Comparison of ENCODE assay signal across 9 mouse cellular contexts in the genomic region with DNA sequence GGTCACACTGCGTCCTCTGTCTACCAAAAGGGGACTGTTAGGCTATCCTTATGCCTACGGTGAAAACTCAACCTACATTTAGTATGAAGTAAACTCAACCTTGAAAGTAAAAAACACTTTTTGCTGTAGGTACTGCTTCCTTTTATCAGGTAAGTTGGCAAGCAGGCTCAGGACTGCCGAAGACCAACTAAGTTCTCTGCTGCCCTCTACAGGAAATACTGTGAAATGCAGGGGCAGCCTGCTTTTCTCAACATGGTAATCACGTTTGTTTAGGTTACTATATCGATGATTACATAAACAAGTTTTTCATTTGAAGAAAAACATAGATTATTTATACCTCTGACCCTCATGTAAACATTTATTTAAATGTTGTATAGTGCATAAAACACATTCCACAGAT. TPM values are rescaled to one million over a fixed set of nuclear protein-coding genes. Genes with fewer than 3 reads are reported as not detected.
DNase-seq lines count a peak whose midpoint lies in the region; ATAC-seq and TF ChIP-seq lines count a peak whose summit lies in the region.
"Had no signal": no experiment of that assay in that cellular context is flagged by ENCODE, and none has a peak within 500 bp of the region (broad histone marks: within the 10 kb centered on the region; RNA-seq: fewer than 3 reads in every experiment).

No protein-coding gene starts in this region.

- WGBS in embryonic facial prominence, embryonic 14.5 days = 37% methylated on average over 5 of the region's 5 CpGs
- WGBS in limb, embryonic 14.5 days = 33% methylated on average over 5 of the region's 5 CpGs

- no peak for TF ChIP-seq POLR2A in bone marrow macrophage, adult 2 months (IDR thresholded peaks at IDR 0.05; ENCODE audit: borderline replicate concordance, low read depth, low read length)
- TF ChIP-seq POLR2A in limb, embryonic 14.5 days (IDR thresholded peaks at IDR 0.05; ENCODE audit: borderline replicate concordance, extremely low read depth, insufficient read depth, insufficient read length) = no peak

- no peak overlapping the region for H3K4me2 ChIP-seq in embryonic facial prominence, embryonic 14.5 days (ENCODE audit: low read depth, low read length)
- no peak overlapping the region for H3K4me2 ChIP-seq in limb, embryonic 14.5 days (replicated peaks; ENCODE audit: low read depth, low read length, severe bottlenecking)
- H3K4me2 ChIP-seq: limb, embryonic 13.5 days had no signal

- peaks cover 18% of the 10 kb centered on the region for H3K4me1 ChIP-seq in bone marrow macrophage, adult 2 months (ENCODE audit: control insufficient read depth, insufficient read depth, low read length)
- H3K4me1 ChIP-seq in embryonic facial prominence, embryonic 14.5 days (ENCODE audit: control insufficient read depth, insufficient read depth, low read length) = 0 out of 2 replicates have a peak, but pooled peaks cover 4% of the 10 kb centered on the region
- peaks cover 3% of the 10 kb centered on the region; the same call in 1 of the 2 replicates for H3K4me1 ChIP-seq in limb, embryonic 14.5 days (ENCODE audit: control insufficient read depth, insufficient read depth, low read length)

- H3K9ac ChIP-seq in embryonic facial prominence, embryonic 14.5 days (ENCODE audit: low read depth, low read length) = no peak overlapping the region
- no peak overlapping the region for H3K9ac ChIP-seq in limb, embryonic 14.5 days (ENCODE audit: low read depth, low read length, severe bottlenecking)
- H3K9ac ChIP-seq: limb, embryonic 13.5 days had no signal

- no peak overlapping the region for H3K27ac ChIP-seq in bone marrow macrophage, adult 2 months (ENCODE audit: insufficient read depth, low read depth, low read length)
- no peak overlapping the region for H3K27ac ChIP-seq in embryonic facial prominence, embryonic 14.5 days (replicated peaks; ENCODE audit: low read depth, low read length)
- H3K27ac ChIP-seq in limb, embryonic 14.5 days (replicated peaks; ENCODE audit: low read depth, low read length) = no peak overlapping the region
- H3K27ac ChIP-seq: limb, embryonic 13.5 days had no signal

- no peaks in the 10 kb centered on the region for H3K36me3 ChIP-seq in embryonic facial prominence, embryonic 14.5 days (ENCODE audit: control insufficient read depth, insufficient read depth, low read length)
- peaks cover 2% of the 10 kb centered on the region; the same call in 1 of the 2 replicates for H3K36me3 ChIP-seq in limb, embryonic 14.5 days (ENCODE audit: control insufficient read depth, insufficient read depth, low read length)

- DNase-seq in adrenal gland, adult (ENCODE audit: inconsistent age in 2 of 2, low spot score in 1 of 2) = peak; percentile 61 to 93
- DNase-seq in adrenal gland, postnatal 4 days (ENCODE audit: low spot score in 2 of 2) = no peak
- peak; percentile 83 for DNase-seq in A20 (ENCODE audit: low read depth, low spot score)
- DNase-seq in embryonic facial prominence, embryonic 14.5 days (ENCODE audit: low spot score) = peak; percentile 86
- DNase-seq in kidney, adult 8-10 months = peak; percentile 79 to 80
- peak; percentile 86 for DNase-seq in limb, embryonic 14.5 days (ENCODE audit: low spot score)
- peak; percentile 57 for DNase-seq in right cerebral cortex, postnatal 14 days

- TF ChIP-seq CTCF in bone marrow macrophage, adult 2 months (IDR thresholded peaks at IDR 0.05; ENCODE audit: low read depth, low read length) = peak; percentile 44

- no peak for ATAC-seq in embryonic facial prominence, embryonic 14.5 days (ENCODE audit: low read depth)
- no peak for ATAC-seq in limb, embryonic 14.5 days (ENCODE audit: low FRiP score, low read depth)

- no peaks in the 10 kb centered on the region for H3K9me3 ChIP-seq in embryonic facial prominence, embryonic 14.5 days (ENCODE audit: control insufficient read depth, low read length)
- no peaks in the 10 kb centered on the region for H3K9me3 ChIP-seq in limb, embryonic 14.5 days (ENCODE audit: control insufficient read depth, low read length)
- H3K9me3 ChIP-seq: limb, embryonic 13.5 days had no signal

- H3K4me3 ChIP-seq in bone marrow macrophage, adult 2 months (ENCODE audit: insufficient read depth, low read length) = no peak overlapping the region
- no peak overlapping the region for H3K4me3 ChIP-seq in embryonic facial prominence, embryonic 14.5 days (ENCODE audit: low read depth, low read length)
- H3K4me3 ChIP-seq in limb, embryonic 14.5 days (replicated peaks; ENCODE audit: low read length) = no peak overlapping the region
- H3K4me3 ChIP-seq: limb, embryonic 13.5 days had no signal

- no peaks in the 10 kb centered on the region for H3K27me3 ChIP-seq in embryonic facial prominence, embryonic 14.5 days (replicated peaks; ENCODE audit: control insufficient read depth, insufficient read depth, low read length)
- H3K27me3 ChIP-seq in limb, embryonic 14.5 days (ENCODE audit: control insufficient read depth, insufficient read depth, low read length) = no peaks in the 10 kb centered on the region
- H3K27me3 ChIP-seq: limb, embryonic 13.5 days had no signal

RNA-seq across cellular contexts. Expression of a gene that starts 21.1 kb away (rescaled TPM):
- 100 to 1,000 TPM in 1 of 2 experiments, 10 to 100 TPM in 1; 89.3 to 106 TPM for total RNA-seq in adrenal gland, postnatal 4 days (2021)
- 5.8 and 6.3 TPM in 2 replicates for polyA plus RNA-seq in bone marrow macrophage, adult 2 months (2012; ENCODE audit: insufficient read depth, insufficient read length, missing spikeins)
- polyA plus RNA-seq in embryonic facial prominence, embryonic 14.5 days (2014; fragmentation: Nextera tagmentation; extraction: Ambion mirVana) = 82.0 and 94.5 TPM in 2 replicates
- polyA plus RNA-seq in limb, embryonic 14.5 days (2012; rRNA removed) = 70.0 and 71.8 TPM in 2 replicates
- polyA plus RNA-seq in limb, embryonic 14.5 days (2014; fragmentation: Nextera tagmentation; extraction: Ambion mirVana) = 115 TPM in 2 replicates

RNA-seq across cellular contexts. Expression of a gene that starts 21.2 kb away (rescaled TPM):
- total RNA-seq in adrenal gland, postnatal 4 days (2021) = not detected
- polyA plus RNA-seq in bone marrow macrophage, adult 2 months (2012; ENCODE audit: insufficient read depth, insufficient read length, missing spikeins) = not detected in 2 replicates
- polyA plus RNA-seq in embryonic facial prominence, embryonic 14.5 days (2014; fragmentation: Nextera tagmentation; extraction: Ambion mirVana) = 0.08 TPM in 1 of 2 replicates, not detected in the other
- polyA plus RNA-seq in limb, embryonic 14.5 days (2012; rRNA removed) = 0.03 TPM in 1 of 2 replicates, not detected in the other
- not detected in 2 replicates for polyA plus RNA-seq in limb, embryonic 14.5 days (2014; fragmentation: Nextera tagmentation; extraction: Ambion mirVana)
- polyA plus RNA-seq: limb, embryonic 13.5 days had no signal

RNA-seq across cellular contexts. Expression of a gene that starts 42.9 kb away (rescaled TPM):
- total RNA-seq in adrenal gland, postnatal 4 days (2021) = not detected
- polyA plus RNA-seq in bone marrow macrophage, adult 2 months (2012; ENCODE audit: insufficient read depth, insufficient read length, missing spikeins) = not detected in 2 replicates
- polyA plus RNA-seq in embryonic facial prominence, embryonic 14.5 days (2014; fragmentation: Nextera tagmentation; extraction: Ambion mirVana) = 0.58 and 0.74 TPM in 2 replicates
- not detected in 2 replicates for polyA plus RNA-seq in limb, embryonic 14.5 days (2012; rRNA removed)
- polyA plus RNA-seq in limb, embryonic 14.5 days (2014; fragmentation: Nextera tagmentation; extraction: Ambion mirVana) = 0.47 and 0.94 TPM in 2 replicates
- polyA plus RNA-seq: limb, embryonic 13.5 days had no signal

RNA-seq across cellular contexts. Expression of a gene that starts 48.2 kb away (rescaled TPM):
- total RNA-seq in adrenal gland, postnatal 4 days (2021) = 1 to 10 TPM in 1 of 2 experiments, not detected in 1; 1.3 TPM
- not detected in 2 replicates for polyA plus RNA-seq in bone marrow macrophage, adult 2 months (2012; ENCODE audit: insufficient read depth, insufficient read length, missing spikeins)
- polyA plus RNA-seq in embryonic facial prominence, embryonic 14.5 days (2014; fragmentation: Nextera tagmentation; extraction: Ambion mirVana) = 0.13 TPM in 1 of 2 replicates, not detected in the other
- polyA plus RNA-seq in limb, embryonic 14.5 days (2012; rRNA removed) = not detected in 2 replicates
- polyA plus RNA-seq in limb, embryonic 14.5 days (2014; fragmentation: Nextera tagmentation; extraction: Ambion mirVana) = 0.14 TPM in 1 of 2 replicates, not detected in the other

RNA-seq across cellular contexts. Expression of a gene that starts 59.4 kb away (rescaled TPM):
- not detected for total RNA-seq in adrenal gland, postnatal 4 days (2021)
- polyA plus RNA-seq in bone marrow macrophage, adult 2 months (2012; ENCODE audit: insufficient read depth, insufficient read length, missing spikeins) = not detected in 2 replicates
- 25.4 and 99.1 TPM in 2 replicates for polyA plus RNA-seq in embryonic facial prominence, embryonic 14.5 days (2014; fragmentation: Nextera tagmentation; extraction: Ambion mirVana)
- polyA plus RNA-seq in limb, embryonic 14.5 days (2012; rRNA removed) = 3.6 and 8.6 TPM in 2 replicates
- 21.5 and 51.5 TPM in 2 replicates for polyA plus RNA-seq in limb, embryonic 14.5 days (2014; fragmentation: Nextera tagmentation; extraction: Ambion mirVana)
- polyA plus RNA-seq: limb, embryonic 13.5 days had no signal

Comparison
In these comparisons a context has a peak if more than half of its experiments do, and no peak if none do; other contexts are left out.
1. DNase-seq: peak in adrenal gland, adult (2 of 2), A20 (single experiment), embryonic facial prominence, embryonic 14.5 days (single experiment), kidney, adult 8-10 months (2 of 2), limb, embryonic 14.5 days (single experiment) and right cerebral cortex, postnatal 14 days (single experiment); none in adrenal gland, postnatal 4 days (0 of 2).